Mouse (Mus musculus) right cerebral cortex, postnatal 4 days (tissue): ENCODE data around the gene Aldh2.
"Not testable (repeated sequence)": the region's sequence is repeated elsewhere in the genome, so short reads cannot be mapped to it uniquely, and the experiment has no call there.

Source experiments
- DNase-seq: peaks from one replicate; pipeline ENCODE4 v3.0.0-alpha.2; 2022

Gene Aldh2

GRCm38 (mm10) chr5:121593451-121594401 lies at the start of gene Aldh2:
Gene Aldh2 (minus strand): TSS chr5:121593824.
- DNase-seq, result peak; percentile 75

DNA sequence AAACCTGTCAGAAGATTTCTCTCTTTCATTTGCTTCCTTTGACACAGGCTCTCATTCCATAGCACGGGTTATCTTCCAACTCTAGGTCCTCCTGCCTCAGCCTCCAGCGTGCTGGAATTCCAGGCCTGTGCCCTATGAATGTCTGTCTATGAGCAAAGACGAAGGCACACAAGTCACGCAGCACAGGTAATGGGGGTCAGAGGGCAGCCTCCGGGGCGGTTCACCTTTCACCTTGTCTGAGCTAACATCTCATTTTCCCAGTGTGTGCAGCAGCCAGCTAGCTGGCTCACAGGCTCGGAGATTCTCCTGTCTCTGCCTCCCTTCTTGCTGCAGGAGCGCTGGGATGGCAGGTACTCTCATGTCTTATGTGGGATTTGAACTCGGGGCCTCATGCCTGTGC lies 46.0 kb upstream of the Aldh2 start:
- DNase-seq, result no peak

DNA sequence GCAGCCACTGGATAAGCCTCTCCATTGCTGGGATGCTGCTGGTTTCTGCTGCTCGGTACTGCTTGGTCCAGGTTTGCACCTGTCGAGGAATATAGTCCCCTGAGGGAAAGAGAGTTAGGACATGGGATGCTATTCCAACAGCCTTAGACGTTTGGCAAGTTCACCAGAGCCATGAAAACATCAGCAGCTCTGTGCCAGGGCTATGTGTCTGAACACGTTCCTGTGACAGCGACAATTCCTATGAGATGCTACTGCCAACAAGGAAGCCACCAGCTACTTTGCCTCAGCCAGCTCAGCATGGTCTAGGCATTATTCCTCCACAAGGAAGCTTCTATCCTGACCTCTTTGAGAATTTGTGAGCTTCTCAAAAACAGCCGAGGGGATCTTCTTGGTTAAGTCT lies 43.7 kb upstream of the Aldh2 start:
- DNase-seq, result no peak

DNA sequence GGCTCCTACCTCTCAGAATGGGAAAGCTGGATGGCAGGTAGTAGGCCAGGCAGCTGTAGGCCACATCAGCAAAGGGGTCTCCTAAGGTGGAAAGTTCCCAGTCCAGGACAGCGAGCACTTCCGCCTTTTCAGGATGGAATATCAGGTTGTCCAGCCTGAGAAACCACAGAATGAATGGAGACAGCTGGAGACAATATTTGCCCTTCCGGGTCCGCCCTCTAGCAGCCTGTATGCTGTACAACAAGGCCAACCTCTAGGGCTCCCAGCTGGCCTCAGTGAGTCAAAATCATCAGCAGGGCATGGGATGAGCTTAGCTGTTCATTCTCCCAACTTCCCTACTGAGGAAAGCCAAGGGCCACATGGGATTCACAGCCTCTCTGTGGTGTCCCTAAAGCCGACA lies 41.0 kb upstream of the Aldh2 start:
- no peak for DNase-seq

GRCm38 (mm10) chr5:121632804-121633203 lies 39.2 kb upstream of the Aldh2 start:
- no peak for DNase-seq

- DNase-seq, result not testable (repeated sequence)
Observed at GRCm38 (mm10) chr5:121631106-121631647, 37.6 kb upstream of the Aldh2 start.

DNA sequence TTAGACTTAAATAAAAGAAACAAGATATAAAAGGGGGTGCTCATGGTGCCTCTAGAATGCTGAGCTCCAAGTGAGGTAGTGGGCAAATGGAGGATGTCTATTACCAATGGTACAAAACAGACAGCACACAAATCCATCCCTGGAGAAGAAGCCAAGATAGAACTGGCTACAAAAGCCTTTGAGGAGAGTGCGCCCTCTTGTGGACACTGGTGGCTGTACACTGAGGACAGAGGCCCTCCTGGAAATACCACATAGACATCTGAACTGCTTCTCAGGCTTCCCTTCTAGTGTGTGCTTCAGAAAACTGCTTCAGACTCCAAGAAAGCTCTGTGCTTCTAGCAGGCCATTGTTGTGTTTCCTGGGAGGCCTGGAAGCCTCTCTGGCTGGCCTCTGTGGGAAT lies 34.2 kb upstream of the Aldh2 start:
- DNase-seq, result peak; percentile 77

GRCm38 (mm10) chr5:121623241-121623640 lies 29.6 kb upstream of the Aldh2 start:
- DNase-seq, result no peak

DNA sequence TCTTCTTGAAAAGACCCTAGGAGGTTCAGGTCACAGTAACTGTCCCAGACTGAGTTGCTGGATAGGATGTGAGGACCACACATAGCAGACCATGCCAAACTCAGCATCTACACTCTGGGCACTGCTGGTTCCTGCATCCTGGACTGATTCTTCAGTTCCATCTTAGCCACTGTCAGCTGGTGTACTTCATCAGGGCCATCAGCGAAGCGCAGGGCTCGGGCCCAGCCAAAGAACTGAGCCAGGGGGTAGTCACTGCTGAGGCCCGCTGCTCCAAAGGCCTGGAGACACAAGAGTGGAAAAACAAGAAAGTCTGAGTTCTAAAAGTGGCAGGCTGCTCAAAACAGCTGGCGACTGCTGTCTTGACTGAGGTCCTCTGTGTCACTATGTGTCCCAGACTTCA lies 27.5 kb upstream of the Aldh2 start:
- DNase-seq, result no peak

DNA sequence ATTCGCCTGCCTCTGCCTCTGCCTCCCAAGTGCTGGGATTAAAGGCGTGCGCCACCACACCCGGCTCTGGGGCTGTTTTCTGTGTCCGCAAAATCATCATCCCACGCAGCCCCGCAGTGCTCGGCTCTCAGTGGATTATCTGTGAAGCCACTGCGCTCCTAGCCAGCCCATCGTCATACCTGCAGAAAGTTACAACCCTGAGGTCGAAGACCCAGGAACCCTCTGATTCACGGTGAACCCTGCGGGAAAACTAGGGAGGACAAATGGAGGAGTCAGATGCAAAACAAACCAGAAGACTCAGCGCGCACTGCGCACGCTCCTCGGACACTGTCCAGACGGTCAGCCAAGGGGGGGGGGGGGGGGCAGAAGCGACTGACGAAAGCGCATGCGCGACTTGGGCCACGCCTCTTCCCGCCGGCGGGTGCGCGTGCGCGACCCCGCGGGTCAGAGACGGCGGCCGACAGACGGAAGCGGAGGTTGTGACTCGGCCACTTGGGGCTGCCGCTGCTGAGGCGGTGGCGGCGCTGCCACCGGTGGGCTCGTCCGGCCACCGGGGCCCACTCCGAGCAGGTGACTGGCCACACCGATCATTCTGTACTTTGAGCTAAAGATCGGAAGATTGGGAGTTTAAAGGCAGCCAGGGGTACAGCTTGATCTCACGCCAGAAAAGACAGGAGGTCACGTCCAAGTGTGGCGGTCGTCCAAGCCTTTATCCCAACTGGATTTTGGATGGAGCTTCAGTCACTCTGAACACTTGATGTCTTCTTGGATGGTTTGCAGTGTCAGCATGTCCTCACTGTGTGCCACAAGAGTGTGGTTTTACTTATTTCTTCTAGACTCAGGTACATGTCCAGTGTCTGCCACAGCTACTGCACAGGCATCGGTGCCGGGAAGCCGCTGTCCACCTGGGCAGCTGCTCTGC lies 25.2 kb upstream of the Aldh2 start, which contains the start of gene Acad12:
Gene Acad12, minus strand, starts transcription at position 347 of the 922 bp plus-strand sequence.
- DNase-seq, result peak; percentile 77

- DNase-seq, result not testable (repeated sequence)
Observed at GRCm38 (mm10) chr5:121614921-121615320, 21.3 kb upstream of the Aldh2 start.

DNA sequence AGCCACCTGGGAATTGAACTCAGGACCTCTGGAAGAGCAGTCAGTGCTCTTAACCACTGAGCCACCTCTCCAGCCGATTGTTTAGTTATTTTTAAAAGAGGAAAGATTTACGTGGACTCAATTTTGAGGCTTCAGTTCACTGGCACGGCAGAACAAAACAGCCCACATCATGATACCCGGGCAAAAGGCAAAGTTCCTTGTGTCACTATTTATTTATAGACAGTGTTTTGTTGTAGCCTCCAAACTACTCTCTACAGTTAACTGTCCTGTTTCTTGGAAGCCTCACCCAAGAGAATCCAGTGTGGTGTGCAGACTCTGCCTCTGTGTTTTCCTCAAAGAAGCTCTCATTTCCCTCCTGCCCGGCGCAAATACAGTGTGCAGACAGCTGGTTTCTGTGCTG lies 18.4 kb upstream of the Aldh2 start:
- DNase-seq, result no peak

DNA sequence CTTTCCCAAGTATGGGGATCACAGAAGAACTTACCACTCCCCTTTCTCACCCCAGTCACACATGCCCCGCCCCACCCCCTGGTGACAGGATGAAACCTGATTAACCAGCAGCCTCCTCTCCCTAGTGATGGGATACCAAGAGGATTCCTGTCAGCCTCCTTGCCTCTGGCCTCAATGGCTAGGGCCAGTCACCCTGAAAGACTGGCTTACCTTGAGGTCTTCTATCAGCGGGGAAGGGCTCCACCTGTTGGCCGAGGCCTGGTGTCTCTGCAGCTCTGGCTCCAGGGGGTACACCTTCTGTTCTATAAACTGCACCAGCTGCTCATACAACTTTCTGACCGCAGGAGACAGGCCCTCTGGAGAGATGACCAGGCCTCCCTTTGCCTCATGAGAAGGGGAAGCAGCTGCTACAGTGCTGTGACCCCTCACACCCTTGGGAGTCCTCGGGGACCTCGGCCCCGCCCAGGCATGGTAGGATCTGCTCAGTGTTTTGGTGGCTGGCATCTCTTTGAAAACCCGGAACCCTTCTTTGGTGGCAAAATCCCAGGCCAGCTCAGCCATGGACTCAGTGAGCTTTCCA lies 16.0 kb upstream of the Aldh2 start:
- not testable (repeated sequence) for DNase-seq

GRCm38 (mm10) chr5:121606151-121606550 lies 12.5 kb upstream of the Aldh2 start:
- DNase-seq, result peak; percentile 74

GRCm38 (mm10) chr5:121603815-121604214 lies 10.2 kb upstream of the Aldh2 start:
- not testable (repeated sequence) for DNase-seq

- DNase-seq, result peak; percentile 82
Observed at GRCm38 (mm10) chr5:121601547-121602299, 8.1 kb upstream of the Aldh2 start.

DNA sequence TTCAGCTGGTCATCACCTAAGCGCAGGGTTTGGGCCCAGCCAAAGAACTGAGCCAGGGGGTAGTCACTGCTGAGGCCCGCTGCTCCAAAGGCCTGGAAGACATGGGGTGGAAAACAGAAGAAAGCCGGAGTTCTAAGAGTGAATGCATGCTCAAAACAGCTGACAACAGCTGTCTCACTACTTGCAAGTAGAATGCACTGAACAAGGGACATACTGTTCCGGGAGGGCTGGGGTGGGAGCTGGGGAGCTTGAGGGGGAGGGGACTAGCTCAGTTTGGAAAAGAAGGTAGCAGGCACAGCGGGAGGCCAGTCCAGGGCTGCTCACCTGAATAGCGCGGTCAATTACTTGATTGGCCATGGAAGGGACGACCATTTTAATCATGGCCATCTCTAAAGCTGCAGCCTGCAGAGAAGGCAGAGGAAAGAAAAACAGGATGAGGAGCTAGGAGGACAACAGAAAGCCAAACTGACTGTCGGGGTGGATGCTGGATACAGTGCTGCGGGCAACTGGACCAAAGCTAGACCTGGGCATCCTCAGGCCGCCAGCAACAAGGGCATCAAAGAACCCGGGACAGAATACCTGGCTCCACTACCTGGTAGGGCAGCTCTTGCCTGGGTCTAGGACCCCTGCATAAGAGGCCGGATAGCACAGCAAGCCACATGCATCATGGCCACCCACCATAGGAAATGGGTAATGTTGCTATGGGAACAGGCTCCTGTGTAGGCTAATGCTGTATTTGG lies 5.4 kb upstream of the Aldh2 start:
- DNase-seq, result no peak

- DNase-seq, result no peak
Observed at GRCm38 (mm10) chr5:121597991-121598537, 4.4 kb upstream of the Aldh2 start.

DNA sequence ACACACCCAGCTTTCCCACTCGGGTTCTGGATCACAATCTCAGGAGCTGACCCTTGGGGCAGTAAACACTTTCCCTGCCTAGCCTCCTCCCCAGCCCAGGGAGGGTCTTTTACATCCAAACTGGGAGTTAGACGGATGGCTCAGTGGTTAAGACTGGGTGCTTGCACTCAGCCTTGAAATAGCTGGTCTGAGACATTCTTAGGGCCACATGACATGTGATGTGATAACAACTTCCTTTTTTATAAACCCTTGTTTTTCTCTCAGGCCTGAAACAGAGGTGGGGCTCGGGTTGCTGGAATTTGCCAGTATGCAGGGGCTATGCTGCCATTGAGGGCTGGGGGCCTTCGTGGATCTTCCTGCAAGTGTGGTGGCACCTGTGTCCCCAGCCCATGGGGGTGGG lies 3.7 kb upstream of the Aldh2 start:
- no peak for DNase-seq

GRCm38 (mm10) chr5:121596226-121596625 lies 2.6 kb upstream of the Aldh2 start:
- DNase-seq, result no peak

- no peak for DNase-seq
Observed at GRCm38 (mm10) chr5:121595758-121596157, 2.1 kb upstream of the Aldh2 start.
